Mouse (Mus musculus): Measurements from ENCODE around the gene Pgm3. TPM values are rescaled to one million over a fixed set of nuclear protein-coding genes. Genes with fewer than 3 reads are reported as not detected.
"Not testable (repeated sequence)": the region's sequence is repeated elsewhere in the genome, so short reads cannot be mapped to it uniquely, and the experiment has no call there.

Gene Pgm3
- 20.7 and 23.0 TPM in 2 replicates for polyA plus RNA-seq (2015; fragmentation: Nextera tagmentation; extraction: Ambion mirVana)

DNA sequence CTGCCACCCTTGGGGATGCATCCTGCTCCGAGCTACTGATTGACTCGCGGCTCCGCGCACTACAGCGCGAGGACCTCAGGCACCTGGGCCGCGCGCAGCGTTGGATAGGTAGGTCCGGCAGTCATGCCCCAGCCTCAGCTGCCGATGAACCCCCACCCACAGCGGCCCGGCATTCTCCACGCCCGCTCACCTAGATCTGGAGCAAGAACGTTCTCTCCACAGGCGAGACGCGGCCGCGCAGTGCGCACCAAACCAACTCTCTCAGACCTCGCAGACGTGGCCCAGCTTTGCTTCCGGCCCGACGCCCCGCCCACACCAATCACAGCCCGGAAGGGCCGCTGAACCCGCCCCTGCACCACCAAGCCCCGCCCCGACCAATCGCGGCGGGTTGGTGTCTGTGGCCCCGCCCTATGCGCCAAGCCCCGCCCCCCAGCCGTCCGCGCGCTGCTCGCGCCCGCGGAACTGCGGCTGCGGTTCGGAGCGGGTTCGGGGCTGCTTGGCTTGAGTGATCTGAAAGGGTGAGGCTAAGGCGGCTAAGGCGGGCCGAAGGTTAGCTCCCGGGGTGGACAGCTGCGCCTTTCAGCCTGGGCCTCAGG is at the start of gene Pgm3, which contains the start of gene Rwdd2a:
Gene Pgm3, minus strand, starts transcription at position 303 of the 596 bp plus-strand sequence.
Gene Rwdd2a, plus strand, starts transcription at position 452 of the 596 bp plus-strand sequence.
- peak; percentile 95 for DNase-seq (ENCODE audit: low spot score)

DNA sequence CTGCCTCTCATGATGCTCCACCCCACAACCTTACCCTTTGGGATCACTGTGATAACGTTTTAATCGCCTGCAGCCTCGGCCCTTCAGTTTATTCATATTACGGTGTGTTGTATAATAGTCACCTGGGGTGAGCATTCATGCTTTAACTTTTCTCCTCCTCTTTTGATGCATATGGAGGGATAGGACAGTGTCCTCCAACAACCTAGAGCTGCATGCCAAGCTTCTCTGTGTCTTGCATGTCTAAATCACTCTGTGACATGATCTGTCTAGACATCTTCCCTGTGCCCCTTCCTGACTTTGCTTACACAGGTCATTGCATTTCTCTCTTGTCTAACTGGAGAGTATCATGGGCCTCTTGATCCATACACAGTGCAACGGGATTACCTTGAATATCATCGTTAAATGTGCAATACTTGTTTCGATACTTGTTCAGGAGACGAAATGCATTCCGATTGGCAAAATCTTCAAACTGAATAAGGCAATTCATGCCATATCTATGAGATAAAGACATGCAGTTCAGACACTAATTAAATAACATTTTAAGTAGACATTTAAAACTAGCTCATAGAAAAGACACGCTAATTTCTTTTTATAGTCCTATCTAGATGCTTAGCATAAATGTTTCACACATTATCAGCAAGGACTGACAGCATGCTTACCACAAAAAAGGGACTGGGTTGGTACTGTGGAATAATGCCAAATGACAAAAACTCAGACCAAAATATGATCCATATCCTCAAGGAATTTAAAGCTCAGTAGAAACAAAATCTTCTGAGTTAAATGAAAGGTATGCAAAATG is 47.9 kb upstream of the Pgm3 start:
- no peak for DNase-seq (ENCODE audit: low spot score)

DNA sequence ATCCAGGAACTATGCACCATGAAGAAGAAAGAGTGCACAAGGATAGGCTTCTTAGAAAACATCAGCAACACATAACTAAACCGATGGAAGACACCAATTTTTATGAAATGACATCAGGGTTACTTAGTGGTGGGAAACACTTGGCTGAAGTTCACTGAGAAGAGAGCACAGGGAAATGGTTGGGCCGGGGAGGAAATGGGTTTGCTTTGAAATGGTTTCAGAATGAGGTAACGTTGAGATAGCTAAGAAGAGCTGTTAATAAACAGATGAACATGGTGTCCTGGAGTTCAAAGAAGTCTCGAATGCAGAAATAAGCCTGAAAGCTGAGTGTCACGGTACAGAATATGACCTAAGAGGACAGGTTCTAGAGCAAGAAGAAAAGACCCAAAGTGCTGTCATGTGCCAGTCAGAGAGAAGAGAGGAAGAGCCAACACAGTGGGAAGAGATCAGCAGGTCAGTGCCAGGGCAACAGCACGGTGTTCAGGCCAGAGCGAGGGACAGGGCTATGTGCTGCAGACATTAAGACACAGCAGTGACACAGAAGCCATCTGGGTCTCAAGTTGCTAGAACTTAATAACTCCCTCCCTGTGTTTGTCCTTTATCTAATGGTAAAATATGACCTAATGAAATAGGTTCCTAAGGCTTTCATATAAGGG is 46.3 kb upstream of the Pgm3 start:
- DNase-seq (ENCODE audit: low spot score): peak; percentile 6

DNA sequence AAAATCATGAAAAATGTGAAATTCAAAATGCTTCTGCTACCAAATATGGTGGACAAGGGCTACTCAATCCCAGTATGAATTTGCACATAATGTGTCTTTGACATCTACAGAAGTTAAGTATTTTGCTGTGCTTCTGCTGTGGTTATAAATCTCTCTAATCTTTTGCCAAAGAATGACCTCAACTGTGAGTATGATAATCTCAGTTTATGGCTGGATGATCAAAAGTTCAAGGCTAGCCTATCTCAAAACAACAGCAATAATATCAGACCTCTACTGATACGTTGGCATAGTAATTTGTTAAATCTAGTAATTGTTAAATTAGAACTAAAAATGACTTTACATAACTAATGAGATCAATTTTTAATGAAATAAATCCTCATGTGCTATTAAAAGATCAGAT is 44.1 kb upstream of the Pgm3 start:
- no peak for DNase-seq (ENCODE audit: low spot score)

DNA sequence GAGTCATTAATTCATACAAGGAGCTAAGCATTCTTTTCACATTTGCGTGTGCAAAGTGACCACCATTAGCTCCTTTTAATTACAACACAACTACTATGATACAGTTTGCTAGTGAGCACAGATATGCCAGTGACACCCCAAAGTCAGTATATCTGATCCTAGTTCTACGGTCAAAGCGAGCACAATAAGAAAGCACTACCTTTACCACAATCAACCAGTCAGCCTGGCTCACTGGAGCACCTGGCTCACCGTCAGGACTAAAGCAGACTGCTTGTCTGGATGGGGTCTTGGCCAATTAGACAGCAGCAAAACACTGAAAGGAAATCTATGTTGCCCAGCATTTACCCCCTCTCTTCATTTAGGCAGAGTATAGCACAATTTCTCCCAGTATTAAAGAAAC is 40.4 kb upstream of the Pgm3 start:
- DNase-seq (ENCODE audit: low spot score): no peak

DNA sequence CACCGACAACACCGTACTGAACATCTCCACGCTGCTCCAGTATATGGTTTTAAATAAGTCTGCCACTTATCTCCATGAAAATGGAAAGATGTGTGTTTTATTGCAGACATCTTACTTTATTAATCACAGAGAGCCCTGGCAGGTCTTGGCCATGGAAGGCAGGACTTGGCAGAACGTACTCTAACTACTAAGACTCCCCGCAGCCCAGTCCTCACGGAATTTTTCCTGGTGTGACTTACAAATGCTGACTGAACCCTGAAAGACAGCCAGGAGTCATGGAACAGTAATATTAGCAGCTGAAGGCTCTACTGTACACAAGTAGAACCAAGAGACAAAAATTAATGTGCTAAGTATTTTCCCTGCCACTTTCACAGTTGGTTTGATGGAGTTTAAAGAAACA is 34.1 kb upstream of the Pgm3 start:
- DNase-seq (ENCODE audit: low spot score): no peak

DNA sequence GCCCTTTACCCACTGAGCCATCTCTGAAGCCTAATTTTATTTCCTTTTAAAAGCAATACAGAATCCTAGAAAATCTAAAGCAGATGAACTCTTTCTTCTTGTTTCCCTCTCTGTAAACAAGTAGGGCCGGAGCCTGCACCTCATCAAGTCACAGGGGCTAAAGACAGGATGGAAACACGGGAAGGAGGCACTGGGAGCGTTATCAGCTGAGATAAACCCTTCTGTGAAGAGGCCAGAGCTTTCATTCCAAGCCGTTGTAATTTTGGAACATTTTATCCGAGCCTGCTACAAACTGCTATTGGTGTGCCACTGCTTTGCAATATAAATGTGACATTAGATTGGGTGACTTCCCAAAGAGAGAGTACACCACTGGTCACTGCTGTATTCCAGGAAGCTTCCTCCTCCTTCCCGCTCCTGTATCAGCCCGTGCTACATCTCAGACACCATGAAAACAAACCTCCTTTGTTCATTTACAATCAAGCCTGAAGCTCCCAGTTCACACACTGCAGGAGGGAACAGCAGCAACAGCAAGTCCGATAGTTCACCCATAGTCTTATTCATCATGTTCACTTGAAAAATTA is 28.2 kb upstream of the Pgm3 start:
- no peak for DNase-seq (ENCODE audit: low spot score)

DNA sequence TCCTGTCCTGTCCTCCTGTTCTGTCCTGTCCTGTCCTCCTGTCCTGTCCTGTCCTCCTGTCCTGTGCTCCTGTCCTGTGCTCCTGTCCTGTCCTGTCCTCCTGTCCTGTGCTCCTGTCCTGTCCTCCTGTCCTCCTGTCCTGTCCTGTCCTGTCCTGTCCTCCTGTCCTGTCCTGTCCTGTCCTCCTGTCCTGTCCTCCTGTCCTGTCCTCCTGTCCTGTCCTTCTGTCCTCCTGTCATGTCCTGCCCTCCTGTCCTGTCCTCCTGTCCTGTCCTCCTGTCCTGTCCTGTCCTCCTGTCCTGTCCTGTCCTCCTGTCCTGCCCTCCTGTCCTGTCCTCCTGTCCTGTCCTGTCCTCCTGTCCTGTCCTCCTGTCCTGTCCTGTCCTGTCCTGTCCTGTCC is 25.3 kb upstream of the Pgm3 start:
- not testable (repeated sequence) for DNase-seq (ENCODE audit: low spot score)

DNA sequence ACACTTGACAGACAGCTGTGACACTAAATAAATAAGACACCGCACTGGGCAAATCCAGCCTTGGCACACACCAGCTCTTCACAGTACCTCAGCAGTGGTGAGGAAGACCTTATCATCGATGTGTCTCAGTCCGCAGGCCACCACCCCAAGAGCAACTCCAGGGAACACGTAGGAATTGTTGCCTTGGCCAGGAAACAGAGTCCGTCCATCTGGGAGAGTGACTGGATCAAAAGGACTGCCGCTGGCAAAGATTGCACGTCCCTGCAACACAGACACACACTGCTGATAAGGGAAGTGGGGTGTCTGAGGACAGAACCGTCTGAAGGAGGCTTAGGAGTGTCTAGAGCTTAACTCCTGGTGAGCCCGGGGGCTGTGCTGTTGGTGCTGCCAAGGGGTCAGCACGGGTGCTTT is 22.7 kb upstream of the Pgm3 start:
- not testable (repeated sequence) for DNase-seq (ENCODE audit: low spot score)

DNA sequence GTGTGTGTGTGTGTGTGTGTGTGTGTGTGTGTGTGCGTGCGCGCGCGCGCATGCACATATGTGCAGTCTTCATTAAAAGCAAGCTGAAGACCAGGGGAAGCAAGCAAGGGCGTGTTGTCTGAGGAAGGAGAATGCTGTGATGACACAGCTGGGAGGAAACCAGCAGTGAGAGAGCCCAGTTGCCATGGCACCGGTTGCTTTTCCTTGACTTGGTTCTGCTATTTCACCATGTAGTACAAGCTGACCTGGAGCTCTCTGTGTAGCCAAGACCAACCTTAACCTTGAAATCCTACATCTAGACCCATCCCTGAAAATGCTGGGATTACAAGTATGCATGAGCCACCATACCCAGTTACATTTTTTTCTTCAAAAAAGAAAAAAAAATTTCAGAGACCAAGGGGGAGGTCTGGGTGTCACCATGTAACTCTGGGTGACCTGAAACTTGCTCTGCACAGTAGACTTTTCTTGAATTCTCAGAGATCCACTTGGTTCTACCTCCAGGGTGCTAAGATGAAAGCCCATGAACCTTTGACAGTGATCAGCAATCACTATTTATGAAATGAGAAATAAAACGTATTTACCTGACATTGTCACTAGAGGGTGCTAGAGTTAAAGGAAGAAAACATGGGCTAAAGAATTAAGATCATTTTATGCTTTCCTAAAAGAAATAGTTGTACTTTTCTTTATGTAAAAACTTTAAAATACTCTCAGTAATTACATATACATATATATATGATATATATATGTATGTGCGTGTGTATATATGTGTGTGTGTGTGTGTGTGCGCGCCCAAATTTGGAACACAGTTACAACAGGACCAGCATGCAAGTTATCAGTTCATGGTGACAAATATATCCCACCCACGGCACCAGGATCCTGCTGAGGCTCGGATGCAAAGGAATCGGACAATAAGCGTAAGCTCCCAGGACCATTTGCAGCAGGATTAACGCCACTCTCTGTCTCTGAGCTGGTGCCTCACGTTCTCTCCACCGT is 21.3 kb upstream of the Pgm3 start:
- peak; percentile 45 for DNase-seq (ENCODE audit: low spot score)

DNA sequence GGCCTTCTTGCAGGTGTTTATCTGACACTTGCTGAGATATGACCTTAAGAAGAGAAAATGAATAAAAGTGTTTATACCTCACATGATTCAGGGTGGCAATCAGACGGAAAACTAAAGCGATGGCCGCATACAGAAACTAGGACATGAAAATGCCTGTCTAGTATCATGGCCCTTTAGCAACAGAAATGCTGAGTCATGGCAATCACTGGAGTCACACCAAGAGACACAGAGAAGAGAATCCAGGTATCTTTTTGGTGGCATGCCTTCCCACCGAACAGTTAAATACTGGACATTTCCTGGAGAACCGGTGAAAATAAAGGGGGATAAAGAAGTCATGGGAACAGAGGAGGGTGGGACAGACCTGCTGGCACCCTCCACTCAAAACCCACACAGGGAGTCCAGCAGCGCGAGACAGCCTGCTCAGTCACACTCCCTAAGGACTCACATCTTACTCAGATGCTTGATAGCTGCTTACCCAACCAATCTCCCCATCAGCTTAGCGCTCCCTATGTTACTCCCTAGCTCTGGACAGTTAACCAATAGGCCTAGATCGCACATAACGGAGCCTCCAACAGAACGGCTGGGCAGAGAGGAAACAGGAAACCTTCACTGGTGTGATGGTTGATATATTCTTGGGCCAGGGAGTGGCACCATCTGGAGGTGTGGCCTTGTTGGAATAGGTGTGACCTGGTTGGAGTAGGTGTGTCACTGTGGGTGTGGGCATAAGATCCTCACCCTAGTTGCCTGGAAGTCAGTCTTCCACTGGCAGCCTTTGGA is 15.6 kb upstream of the Pgm3 start:
- DNase-seq (ENCODE audit: low spot score): no peak

DNA sequence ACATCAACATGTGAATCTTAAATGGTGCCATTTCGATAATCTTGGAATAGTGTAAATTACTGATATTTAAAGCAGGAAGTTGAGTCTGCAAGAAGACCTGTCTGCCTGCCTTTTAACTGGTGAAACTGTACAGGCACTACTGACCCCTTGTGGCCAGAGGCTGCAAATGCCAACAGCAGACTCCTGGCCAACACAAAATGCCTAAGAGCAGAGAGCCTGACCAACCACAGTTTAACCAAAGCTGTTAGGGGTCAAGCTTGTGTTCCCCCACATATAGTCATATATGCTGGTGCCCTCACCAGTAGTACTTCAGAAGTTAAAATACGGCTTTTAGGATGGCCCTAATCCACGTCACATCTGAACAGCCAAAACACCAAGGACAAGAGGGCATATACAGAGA is 12.1 kb upstream of the Pgm3 start:
- peak; percentile 71 for DNase-seq (ENCODE audit: low spot score)

DNA sequence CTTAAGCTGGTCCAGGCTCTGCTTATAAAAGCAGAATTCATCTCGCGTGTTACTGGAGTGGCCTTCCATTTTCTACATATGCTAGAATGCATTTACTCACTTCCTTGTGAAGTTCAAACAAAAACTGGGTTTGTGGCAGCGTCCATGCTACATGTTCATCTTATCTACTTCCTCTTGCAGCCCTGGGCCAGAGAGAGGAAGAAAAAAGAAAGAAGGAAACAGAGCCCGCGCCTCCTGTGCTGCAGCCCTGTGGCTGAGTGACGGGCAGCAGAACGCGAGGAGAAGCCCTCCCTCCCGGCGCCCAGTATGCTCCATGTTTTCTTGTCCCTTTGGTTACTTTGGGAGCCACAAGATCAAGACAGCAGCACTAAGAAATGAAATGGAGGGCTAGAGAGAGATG is 8.0 kb upstream of the Pgm3 start:
- DNase-seq (ENCODE audit: low spot score): peak; percentile 25

DNA sequence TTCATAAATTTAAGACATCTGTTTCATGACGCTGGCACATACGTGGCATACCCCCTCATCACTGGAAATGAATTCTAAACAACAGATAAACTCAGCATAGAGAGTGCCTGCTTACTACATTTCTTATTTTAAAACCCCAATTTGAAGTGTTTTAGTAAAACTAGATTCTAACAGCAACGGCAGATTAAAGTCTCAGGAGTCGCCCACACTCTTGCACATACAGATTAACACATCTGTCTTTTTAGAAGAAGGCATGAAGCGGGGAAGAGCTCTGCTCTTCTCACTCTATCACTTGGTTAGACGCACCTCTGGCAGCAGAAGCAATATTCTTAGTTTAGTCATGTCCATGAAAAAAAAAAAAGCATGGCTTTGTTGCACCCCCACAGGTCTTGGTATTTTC is 3.5 kb upstream of the Pgm3 start:
- no peak for DNase-seq (ENCODE audit: low spot score)

DNA sequence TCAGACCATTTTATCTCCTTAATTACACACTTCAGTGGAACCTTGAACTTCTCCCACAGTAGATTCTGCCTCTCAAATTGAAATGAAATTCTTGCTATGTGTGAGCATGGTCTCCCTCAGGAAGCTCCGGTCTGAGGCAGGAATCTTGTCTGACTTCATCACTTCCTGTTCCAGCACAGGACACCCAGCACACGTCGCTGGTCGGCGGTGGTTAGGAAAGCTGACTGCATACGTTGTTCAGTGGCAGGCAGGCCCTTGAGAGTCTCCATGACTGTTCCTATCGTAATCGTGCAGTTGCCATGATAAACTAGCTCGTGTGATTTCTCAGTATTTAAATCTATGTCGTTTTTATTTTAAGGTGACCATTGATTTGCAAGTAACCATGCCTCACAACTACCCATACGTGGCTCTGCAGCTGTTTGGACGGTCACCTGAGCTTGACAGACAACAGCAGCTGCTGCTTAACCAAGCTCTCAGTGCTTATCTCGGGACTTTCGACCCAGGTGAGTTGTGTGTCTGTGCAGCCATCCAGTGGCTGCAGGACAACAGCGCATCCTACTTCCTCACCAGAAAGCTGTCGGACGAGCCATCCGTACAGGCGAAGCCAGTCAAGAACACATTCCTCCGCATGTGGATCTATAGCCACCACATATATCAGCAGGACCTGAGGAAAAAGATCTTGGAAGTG is 2.1 kb upstream of the Pgm3 start:
- DNase-seq (ENCODE audit: low spot score): no peak

DNA sequence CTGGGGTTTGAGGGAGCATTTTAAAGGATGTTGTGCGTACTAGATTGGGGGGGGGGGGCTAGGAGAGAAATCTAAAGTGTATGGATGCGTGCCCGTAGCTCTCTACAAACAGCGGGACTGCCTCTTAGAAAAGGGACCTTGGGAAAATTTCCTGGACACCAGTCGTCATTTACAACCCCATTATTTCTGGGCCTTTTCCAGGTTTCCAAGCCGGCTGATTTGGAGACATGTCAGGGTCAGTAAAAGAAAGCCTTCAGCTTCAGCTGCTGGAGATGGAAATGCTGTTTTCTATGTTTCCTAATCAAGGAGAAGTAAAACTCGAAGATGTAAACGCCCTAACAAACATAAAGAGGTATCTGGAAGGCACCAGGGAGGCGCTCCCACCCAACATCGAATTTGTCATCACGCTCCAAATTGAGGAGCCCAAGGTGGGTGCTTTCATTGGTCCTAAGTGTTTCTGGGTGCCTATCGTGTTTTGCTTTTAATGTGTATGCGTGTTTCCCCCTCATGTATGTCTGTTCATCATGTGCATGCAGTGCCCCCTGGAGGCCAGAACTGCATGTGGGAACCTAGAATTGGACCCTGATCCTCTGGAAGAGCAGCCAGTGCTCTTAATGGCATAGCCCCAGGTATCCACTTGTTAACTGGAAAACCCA is 1.1 kb upstream of the Pgm3 start:
- peak; percentile 87 for DNase-seq (ENCODE audit: low spot score)

DNA sequence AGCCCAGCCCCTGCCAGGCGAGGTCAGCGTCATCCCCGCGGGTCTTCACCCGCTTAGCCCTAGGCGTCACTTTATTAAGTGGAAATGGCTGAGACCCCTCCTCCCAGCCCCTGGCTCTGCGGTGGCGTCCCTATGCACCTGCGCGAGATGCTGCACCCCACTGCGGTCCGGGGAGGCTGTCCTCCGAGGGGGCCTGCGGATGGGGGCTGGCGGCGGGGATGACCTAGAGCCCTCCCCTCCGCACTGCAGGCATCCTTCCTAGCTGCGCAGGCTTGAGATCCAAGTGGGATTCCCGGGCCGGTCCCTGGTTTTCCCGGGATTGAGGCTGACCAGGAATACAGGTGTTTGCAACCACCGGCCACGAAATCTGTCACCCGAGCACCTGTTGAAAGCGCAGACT is 554 bp upstream of the Pgm3 start:
- peak; percentile 59 for DNase-seq (ENCODE audit: low spot score)

DNA sequence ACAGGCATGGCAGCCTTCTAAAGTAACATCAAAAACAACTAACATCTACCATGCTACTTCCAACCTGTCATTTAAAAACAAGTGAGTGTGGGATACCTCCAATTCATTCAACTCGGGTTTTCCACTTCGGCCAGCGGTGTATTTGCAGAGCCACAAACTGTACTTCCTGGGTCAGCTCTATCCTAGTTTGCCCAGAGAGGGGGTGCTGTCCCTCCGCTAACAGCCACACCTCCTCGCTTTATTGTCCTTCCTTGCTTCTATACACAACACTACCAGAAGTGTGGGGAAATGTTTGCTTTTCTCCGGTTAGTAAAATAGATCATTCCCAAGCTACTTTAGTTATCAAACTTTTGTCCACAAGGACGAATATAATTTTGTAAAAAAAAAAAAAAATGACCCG is 696 bp downstream of the Pgm3 start:
- DNase-seq (ENCODE audit: low spot score): no peak
